Mouse (Mus musculus) erythroid progenitor cell, adult 5-6 weeks (primary cell): Measurements from ENCODE around the gene Syt16. TPM values are rescaled to one million over a fixed set of nuclear protein-coding genes. Genes with fewer than 3 reads are reported as not detected.

Experiments used
- ATAC-seq: replicated peaks from 2 replicates; pipeline ENCODE4 v1.8.0; 2016; ENCODE audit warnings: moderate number of reproducible peaks, mild to moderate bottlenecking, moderate TSS enrichment, inconsistent platforms; ENCODE audit not compliant: poor library complexity, low FRiP score, severe bottlenecking
- total RNA-seq, 2 experiments: library from RNA; stranded (forward) in 1 of 2; stranded (reverse) in 1 of 2; fragments of 150-400 nt in 1 of 2; fragments of 186-747, 209-891 nt in 1 of 2; gene quantifications; 2 replicates each; pipeline versions ENCODE4 v1.2.3 to v1.2.4; 2015 to 2017; ENCODE audit warnings: low replicate concordance in 2 of 2

Syt16 gene
- not detected in 2 replicates for total RNA-seq (2015; ENCODE audit: low replicate concordance)
- not detected in 2 replicates for total RNA-seq (2017; ENCODE audit: low replicate concordance)

- no peak for ATAC-seq
Observed at GRCm38 (mm10) chr12:73997297-73998127, at the start of gene Syt16. Syt16 (plus strand) TSS chr12:73997661.

GRCm38 (mm10) chr12:73948415-73948814 lies 49.0 kb upstream of the Syt16 start:
- no peak for ATAC-seq

GRCm38 (mm10) chr12:73949318-73950058 lies 48.0 kb upstream of the Syt16 start:
- 0 out of 2 replicates have a peak, but pooled peaks have one; percentile 26 for ATAC-seq

- ATAC-seq, result no peak
Observed at GRCm38 (mm10) chr12:73952879-73953278, 44.6 kb upstream of the Syt16 start.

- no peak for ATAC-seq
Observed at GRCm38 (mm10) chr12:73953420-73954186, 43.9 kb upstream of the Syt16 start.

- ATAC-seq, result no peak
Observed at GRCm38 (mm10) chr12:73954785-73955184, 42.7 kb upstream of the Syt16 start.

- ATAC-seq, result no peak
Observed at GRCm38 (mm10) chr12:73957676-73958075, 39.8 kb upstream of the Syt16 start.

- no peak for ATAC-seq
Observed at GRCm38 (mm10) chr12:73958830-73959229, 38.6 kb upstream of the Syt16 start.

- peak; percentile 99 for ATAC-seq
Observed at GRCm38 (mm10) chr12:73964291-73965281, 32.9 kb upstream of the Syt16 start, which contains the start of gene Snapc1. Snapc1 (plus strand) TSS chr12:73964481.

GRCm38 (mm10) chr12:73969142-73969541 lies 28.3 kb upstream of the Syt16 start:
- no peak for ATAC-seq

- no peak for ATAC-seq
Observed at GRCm38 (mm10) chr12:73974584-73974983, 22.9 kb upstream of the Syt16 start.

- no peak for ATAC-seq
Observed at GRCm38 (mm10) chr12:73978144-73978543, 19.3 kb upstream of the Syt16 start.

- no peak for ATAC-seq
Observed at GRCm38 (mm10) chr12:73979667-73980066, 17.8 kb upstream of the Syt16 start.

- no peak for ATAC-seq
Observed at GRCm38 (mm10) chr12:73982533-73982932, 14.9 kb upstream of the Syt16 start.

- no peak for ATAC-seq
Observed at GRCm38 (mm10) chr12:73986299-73986698, 11.2 kb upstream of the Syt16 start.

- no peak for ATAC-seq
Observed at GRCm38 (mm10) chr12:73988393-73989008, 9.0 kb upstream of the Syt16 start.

- no peak for ATAC-seq
Observed at GRCm38 (mm10) chr12:73989594-73989993, 7.9 kb upstream of the Syt16 start.

GRCm38 (mm10) chr12:73996906-73997296 lies 560 bp upstream of the Syt16 start:
- no peak for ATAC-seq

GRCm38 (mm10) chr12:73998128-73998456 lies 631 bp downstream of the Syt16 start:
- ATAC-seq, result no peak
